Mouse (Mus musculus) midbrain, embryonic 13.5 days (tissue): ENCODE results near the gene Tnik. TPM values are rescaled to one million over a fixed set of nuclear protein-coding genes. Genes with fewer than 3 reads are reported as not detected.

Source experiments
- ATAC-seq: fragments of 200-750 bp; cut with Nextera tagmentation; 2 replicates; pipeline ENCODE4 v1.8.0; 2017; ENCODE audit warnings: mild to moderate bottlenecking, moderate TSS enrichment, moderate library complexity
- H3K27ac ChIP-seq: fragments of 300-500 bp; sonication (generic); 2 replicates; pipeline ENCODE4 v1.5.1; 2015; ENCODE audit warnings: inconsistent platforms, mild to moderate bottlenecking, moderate library complexity
- H3K27me3 ChIP-seq: fragments of 300-500 bp; sonication (generic); 2 replicates; pipeline ENCODE4 v1.6.1; 2015; ENCODE audit warnings: mild to moderate bottlenecking, inconsistent platforms
- H3K36me3 ChIP-seq: fragments of 300-500 bp; sonication (generic); 2 replicates; pipeline ENCODE4 v1.6.1; 2015; ENCODE audit warnings: mild to moderate bottlenecking, inconsistent platforms
- H3K4me1 ChIP-seq: fragments of 300-500 bp; sonication (generic); replicated peaks from 2 replicates; pipeline ENCODE4 v1.6.1; 2015; ENCODE audit warnings: inconsistent platforms
- H3K4me2 ChIP-seq: fragments of 300-500 bp; sonication (generic); replicated peaks from 2 replicates; pipeline ENCODE4 v1.6.1; 2015; ENCODE audit warnings: moderate library complexity, mild to moderate bottlenecking, inconsistent platforms
- H3K4me3 ChIP-seq: fragments of 300-500 bp; sonication (generic); replicated peaks from 2 replicates; pipeline ENCODE4 v1.5.1; 2015; ENCODE audit warnings: mild to moderate bottlenecking, inconsistent platforms
- H3K9ac ChIP-seq: fragments of 300-500 bp; sonication (generic); replicated peaks from 2 replicates; pipeline ENCODE4 v1.6.1; 2015; ENCODE audit warnings: mild to moderate bottlenecking, inconsistent platforms
- H3K9me3 ChIP-seq: fragments of 300-500 bp; sonication (generic); 2 replicates; pipeline ENCODE4 v1.6.1; 2016; ENCODE audit warnings: mild to moderate bottlenecking, inconsistent platforms
- WGBS: fragments of 180-500 bp; shearing (Covaris S2); methylation state at CpG from one replicate; pipeline ENCODE4 v1.1.7; 2015; 5-methylcytosine and 5-hydroxymethylcytosine counted together
- polyA plus RNA-seq: library from polyadenylated mRNA; unstranded; fragments of >200 nt; fragmentation: Nextera tagmentation; extraction: Ambion mirVana; gene quantifications from 2 replicates; pipeline ENCODE4 v1.2.1, GENCODE M21; 2015

The Tnik gene
- polyA plus RNA-seq, 1 experiment from 2014 or later: 71.2 TPM

DNA sequence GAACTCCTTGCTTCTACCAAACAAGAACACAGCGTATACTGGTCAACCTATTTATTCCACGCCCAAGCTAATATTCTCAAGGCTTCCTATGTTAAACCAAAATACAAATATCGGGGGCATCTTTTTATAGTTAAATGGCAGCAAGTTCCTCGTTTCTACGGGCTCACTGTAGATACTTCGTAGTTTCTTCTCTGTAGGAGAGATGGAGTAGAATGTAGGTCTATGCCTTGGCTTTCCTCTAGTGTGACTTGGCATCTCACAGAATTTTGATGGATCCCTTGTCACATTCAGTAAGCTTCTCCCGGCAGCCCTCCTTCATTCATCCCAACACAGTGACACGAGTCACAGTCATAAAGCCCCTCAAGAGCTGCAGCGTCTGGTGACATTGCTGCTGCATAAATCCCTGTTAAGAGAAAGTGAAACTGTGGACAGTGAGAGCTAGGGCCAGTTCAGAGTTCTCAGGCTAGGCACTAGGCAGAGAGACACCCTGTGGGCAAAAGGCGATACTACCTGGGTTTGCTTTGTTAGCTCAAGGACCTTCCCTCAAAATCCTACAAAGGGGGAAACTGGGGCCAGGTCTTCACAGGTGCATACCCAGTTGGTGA is 280.5 kb downstream of the Tnik start:
- Histone ChIP-seq H3K4me2 (no peak overlapping the region), H3K9ac (no peak overlapping the region), H3K4me3 (no peak overlapping the region), H3K27me3 (no peaks in the 10 kb centered on the region), H3K4me1 (peaks cover 2% of the 10 kb centered on the region; the same call in 1 of the 2 replicates), H3K9me3 (no peaks in the 10 kb centered on the region), H3K36me3 (peaks cover 15% of the 10 kb centered on the region), H3K27ac (no peak overlapping the region)
- 77% methylated on average over 10 of the region's 10 CpGs for whole genome bisulfite sequencing
- 0 out of 2 replicates have a peak, but pooled peaks have one; percentile 48 for ATAC-seq

DNA sequence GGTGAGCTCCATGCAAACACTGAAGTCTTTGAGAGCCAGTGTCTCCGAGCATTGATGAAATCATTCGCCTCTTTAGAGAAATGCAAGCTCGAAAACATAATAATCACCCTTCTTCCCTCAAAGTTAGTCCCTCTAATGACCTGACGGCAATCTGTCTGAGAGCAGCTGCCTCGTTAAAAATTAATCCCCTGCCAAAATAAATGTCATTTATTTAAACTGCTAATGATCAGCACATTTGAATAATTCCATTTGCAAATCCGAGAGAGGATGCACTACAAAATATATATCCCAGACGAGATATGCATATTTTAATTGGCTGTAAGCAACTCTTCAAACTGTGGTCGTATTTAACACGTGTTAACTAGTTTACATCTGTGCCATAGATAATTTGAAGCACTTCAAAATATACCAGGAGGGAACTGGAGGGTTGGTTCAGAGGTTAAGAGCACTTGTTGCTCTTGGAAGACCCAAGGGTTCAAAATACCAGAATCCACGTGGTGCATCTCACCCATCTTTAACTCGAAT is 281.4 kb downstream of the Tnik start:
- Histone ChIP-seq H3K4me2 (no peak overlapping the region), H3K27me3 (no peaks in the 10 kb centered on the region), H3K36me3 (peaks cover 15% of the 10 kb centered on the region), H3K4me3 (no peak overlapping the region), H3K27ac (no peak overlapping the region), H3K9me3 (no peaks in the 10 kb centered on the region), H3K4me1 (peaks cover 4% of the 10 kb centered on the region; the same call in 1 of the 2 replicates), H3K9ac (no peak overlapping the region)
- ATAC-seq: no peak
- WGBS: 55% methylated on average over 11 of the region's 11 CpGs

DNA sequence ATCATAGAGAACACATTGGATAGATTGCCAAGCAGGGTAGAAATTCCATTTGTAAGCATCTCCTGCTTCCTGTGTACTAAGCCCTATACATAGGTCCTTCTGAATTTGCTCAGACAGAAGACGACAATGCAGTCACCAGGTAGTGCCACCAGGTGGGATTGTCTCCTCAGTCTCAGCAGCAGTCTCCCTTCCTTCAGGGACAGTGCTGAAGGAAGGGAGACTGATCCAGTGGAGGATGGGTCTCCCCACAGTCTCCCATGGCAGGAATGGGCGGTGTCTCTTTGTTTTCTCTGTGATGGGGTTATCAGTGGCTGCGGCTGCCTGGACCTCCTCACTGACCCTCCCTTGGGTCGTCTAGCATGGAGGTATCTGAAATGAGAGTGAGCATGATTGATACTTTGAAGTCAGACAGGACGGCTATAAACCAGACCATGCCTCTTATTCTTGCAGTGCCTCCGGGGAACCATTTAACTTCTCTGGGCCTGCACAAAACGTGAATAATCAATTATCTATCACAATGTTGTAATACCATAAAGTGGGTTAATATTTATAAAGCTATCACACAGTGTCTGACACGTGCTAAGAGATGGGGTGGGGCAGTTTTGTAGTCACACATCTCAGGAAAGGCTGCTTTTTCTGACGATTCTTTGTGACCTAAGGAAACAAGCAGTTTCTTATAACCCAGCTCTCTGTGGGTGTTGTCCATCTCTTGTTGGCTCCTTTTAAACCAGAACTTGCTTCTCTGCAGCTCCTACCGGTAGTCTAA is 285.1 kb downstream of the Tnik start:
- WGBS: 63% methylated on average over 10 of the region's 10 CpGs
- no peak overlapping the region for H3K4me2 ChIP-seq

DNA sequence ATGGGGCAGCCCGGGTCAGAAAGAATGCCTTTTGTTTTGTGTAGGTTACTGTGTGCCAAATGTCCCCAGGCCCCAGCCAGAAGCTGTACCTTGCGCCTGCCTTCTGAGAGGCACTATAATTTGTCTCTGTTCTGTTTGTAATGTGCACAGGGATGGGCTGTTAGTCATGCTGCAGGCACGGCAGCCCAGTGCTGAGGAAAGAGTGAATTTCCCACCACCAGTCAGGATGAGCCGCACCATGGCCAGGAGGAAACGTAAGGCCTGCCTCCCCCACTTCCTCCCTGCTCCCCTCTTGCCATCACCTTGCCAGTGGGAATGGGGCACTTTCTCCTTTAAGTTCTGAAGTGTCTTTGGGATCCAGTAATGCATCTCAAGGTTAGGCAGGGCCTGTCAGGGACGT is 286.4 kb downstream of the Tnik start:
- no peak overlapping the region for H3K27ac ChIP-seq
- no peaks in the 10 kb centered on the region for H3K36me3 ChIP-seq

More for the DNA sequence above, 285.1 kb downstream of the Tnik start:
- H3K4me1 ChIP-seq: peaks cover 14% of the 10 kb centered on the region
- no peak overlapping the region for H3K4me3 ChIP-seq
- no peaks in the 10 kb centered on the region for H3K27me3 ChIP-seq
- 0 out of 2 replicates have a peak, but pooled peaks have one; percentile 15 for ATAC-seq
- H3K27ac ChIP-seq: peak overlapping the region; percentile 45; the same call in 1 of the 2 replicates
- H3K9me3 ChIP-seq: no peaks in the 10 kb centered on the region
- H3K9ac ChIP-seq: no peak overlapping the region
- H3K36me3 ChIP-seq: no peaks in the 10 kb centered on the region

DNA sequence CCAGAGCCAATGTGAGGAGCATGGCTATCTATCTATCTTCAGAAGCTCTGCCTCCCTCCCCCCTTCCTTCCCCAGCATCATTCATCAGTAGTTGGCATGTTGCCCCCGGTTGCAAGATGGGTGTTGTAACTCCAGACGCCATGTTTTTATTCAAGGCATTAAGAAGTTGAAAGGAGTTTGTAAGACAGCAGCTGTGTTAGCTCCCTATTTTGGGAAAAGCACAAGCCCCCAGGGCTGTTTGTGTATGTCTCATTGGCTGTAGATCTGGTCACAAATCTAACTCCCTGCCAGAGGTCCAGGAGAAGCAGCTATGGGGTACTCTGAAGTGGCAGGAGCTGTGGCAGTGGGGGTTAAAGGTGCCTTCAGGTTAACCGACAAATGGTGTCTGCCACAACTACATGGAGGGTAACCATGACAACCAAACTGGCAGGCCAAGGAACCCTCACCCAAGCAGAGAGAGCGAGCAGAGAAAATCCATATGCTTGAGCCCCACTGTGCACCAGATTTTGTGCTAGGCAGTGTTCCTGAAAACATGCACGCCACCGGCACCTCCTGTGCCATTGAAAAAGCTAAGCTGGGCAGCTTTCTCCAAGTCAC is 287.6 kb downstream of the Tnik start:
- peak; percentile 65 for ATAC-seq
- WGBS: 35% methylated on average over 6 of the region's 6 CpGs
- peak overlapping the region; percentile 58 for H3K27ac ChIP-seq

More for the DNA sequence above, 286.4 kb downstream of the Tnik start:
- Histone ChIP-seq H3K4me3 (no peak overlapping the region), H3K4me2 (no peak overlapping the region), H3K27me3 (no peaks in the 10 kb centered on the region), H3K9ac (no peak overlapping the region), H3K9me3 (no peaks in the 10 kb centered on the region), H3K4me1 (peaks cover 14% of the 10 kb centered on the region)
- no peak for ATAC-seq
- WGBS: 72% methylated on average over 6 of the region's 6 CpGs

DNA sequence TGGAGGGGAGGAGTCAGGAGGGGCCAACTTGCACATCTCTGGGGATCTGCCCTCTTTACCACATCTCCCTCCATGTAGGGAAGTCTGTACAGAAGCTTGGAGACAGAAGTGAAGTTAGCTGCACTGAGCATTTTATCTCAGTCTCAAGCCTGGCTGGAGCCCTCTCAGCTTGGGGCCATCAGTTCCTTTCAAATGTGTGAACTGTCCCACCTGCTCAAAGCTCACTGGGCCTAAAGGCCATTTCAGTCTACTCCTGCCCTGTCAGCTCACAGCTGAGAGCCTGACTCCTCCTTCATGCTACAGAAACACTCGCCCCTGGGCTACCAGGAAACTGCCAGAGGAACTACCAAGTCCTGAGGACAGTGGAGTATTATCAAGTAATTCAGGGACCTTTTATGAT is 288.7 kb downstream of the Tnik start:
- Histone ChIP-seq H3K27ac (no peak overlapping the region), H3K9me3 (no peaks in the 10 kb centered on the region), H3K4me3 (no peak overlapping the region), H3K4me1 (peaks cover 22% of the 10 kb centered on the region), H3K36me3 (peaks cover 15% of the 10 kb centered on the region), H3K4me2 (no peak overlapping the region), H3K27me3 (no peaks in the 10 kb centered on the region), H3K9ac (no peak overlapping the region)
- WGBS: 63% methylated on average over 1 of the region's 1 CpGs
- no peak for ATAC-seq

More for the DNA sequence above, 287.6 kb downstream of the Tnik start:
- Histone ChIP-seq H3K4me3 (no peak overlapping the region), H3K9ac (no peak overlapping the region), H3K36me3 (peaks cover 9% of the 10 kb centered on the region), H3K4me2 (no peak overlapping the region), H3K9me3 (no peaks in the 10 kb centered on the region), H3K4me1 (peaks cover 22% of the 10 kb centered on the region), H3K27me3 (no peaks in the 10 kb centered on the region)

DNA sequence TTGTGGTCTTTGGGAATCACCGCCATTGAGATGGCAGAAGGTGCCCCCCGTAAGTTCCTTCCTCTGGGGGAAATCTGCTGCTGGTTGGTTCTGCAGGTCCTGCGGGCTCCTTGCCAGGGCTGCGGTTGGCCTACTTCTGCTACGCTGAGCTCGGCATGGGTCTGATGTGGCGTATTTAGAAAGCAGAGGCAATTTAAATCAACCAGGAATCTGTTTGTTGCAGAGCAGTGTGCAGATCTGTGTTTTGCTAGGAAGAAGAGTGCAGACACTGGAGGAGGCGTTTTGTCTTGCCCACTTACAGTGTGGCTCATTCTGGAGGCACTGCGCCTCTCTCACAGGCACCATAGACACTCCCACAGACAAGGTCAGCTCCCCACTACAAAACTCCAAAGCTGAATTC is 291.9 kb downstream of the Tnik start:
- 83% methylated on average over 9 of the region's 9 CpGs for WGBS
- peaks cover 26% of the 10 kb centered on the region for H3K4me1 ChIP-seq
- H3K27ac ChIP-seq: peak overlapping the region; percentile 32; the same call in 1 of the 2 replicates
- no peaks in the 10 kb centered on the region for H3K27me3 ChIP-seq
- H3K4me2 ChIP-seq: no peak overlapping the region
- H3K4me3 ChIP-seq: no peak overlapping the region
- H3K9ac ChIP-seq: no peak overlapping the region; the same call in 1 of the 2 replicates
- no peak for ATAC-seq
- H3K9me3 ChIP-seq: no peaks in the 10 kb centered on the region
- peaks cover 30% of the 10 kb centered on the region for H3K36me3 ChIP-seq

DNA sequence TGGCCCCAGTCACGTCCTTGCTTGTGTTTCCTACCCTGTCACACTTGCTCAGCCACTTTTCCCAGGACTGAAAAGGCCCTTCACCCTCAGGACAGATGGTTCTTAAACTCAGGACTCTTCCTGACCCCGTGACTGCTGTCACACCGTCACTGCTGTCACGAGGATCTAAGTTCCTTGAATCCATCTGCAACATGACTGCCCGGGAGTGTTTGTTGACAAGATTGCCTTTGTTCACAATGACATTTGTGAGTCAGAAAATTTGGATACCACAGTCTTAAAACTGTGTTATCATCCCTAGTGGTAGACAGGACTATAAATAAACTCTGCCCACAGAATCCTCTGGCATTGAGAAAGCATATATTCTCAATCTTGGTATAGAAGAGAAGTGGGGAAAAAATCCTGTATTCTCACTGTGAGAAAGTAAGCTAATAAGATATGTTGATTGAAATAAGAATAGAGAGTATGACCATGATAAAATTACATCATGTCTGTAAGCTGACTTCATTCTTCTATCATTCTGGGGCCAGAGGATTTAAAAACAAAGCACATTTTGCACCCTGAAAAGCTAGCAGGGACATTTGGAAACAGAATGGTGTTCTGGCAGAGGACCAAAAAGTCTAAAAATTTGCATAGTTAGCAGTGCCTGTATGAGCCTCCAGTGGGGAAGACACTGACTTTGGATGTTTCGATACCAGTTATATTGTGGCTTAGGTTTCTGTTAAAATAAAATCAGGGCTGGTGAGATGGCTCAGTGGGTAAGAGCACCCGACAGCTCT is 293.0 kb downstream of the Tnik start:
- Histone ChIP-seq H3K4me1 (peaks cover 18% of the 10 kb centered on the region), H3K27me3 (no peaks in the 10 kb centered on the region), H3K4me2 (no peak overlapping the region), H3K27ac (no peak overlapping the region), H3K36me3 (peaks cover 31% of the 10 kb centered on the region), H3K9ac (no peak overlapping the region), H3K4me3 (no peak overlapping the region), H3K9me3 (no peaks in the 10 kb centered on the region)
- ATAC-seq: no peak
- WGBS: 78% methylated on average over 7 of the region's 7 CpGs

DNA sequence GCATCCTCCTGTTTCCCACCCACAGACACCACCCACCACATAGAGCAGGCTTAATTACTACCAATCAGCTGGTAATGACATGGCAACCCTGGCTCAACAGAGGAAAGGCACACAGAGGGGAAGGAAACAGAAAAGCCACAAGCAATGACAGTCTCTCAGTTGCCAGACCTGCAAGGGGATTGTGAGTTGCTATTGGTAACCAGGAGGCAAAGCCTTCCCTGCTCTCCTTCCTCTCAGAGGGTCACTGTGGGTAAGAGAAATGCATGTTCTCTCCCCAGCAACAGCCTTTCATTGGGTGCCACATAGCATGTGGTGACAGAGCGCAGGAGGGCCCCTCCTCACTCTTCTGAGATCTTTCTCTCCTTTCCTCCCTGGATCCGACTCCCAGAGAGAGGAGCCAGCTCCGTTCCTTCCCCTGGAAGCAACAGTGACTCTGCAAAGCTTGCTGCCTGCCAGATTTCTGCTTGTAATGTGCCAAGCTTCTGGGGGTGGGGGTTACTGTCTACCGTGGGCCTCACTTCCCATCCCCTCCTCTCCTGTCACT is 295.4 kb downstream of the Tnik start:
- H3K9me3 ChIP-seq: no peaks in the 10 kb centered on the region
- no peak overlapping the region for H3K9ac ChIP-seq
- H3K4me1 ChIP-seq: peaks cover 17% of the 10 kb centered on the region
- H3K4me2 ChIP-seq: no peak overlapping the region
- no peaks in the 10 kb centered on the region for H3K27me3 ChIP-seq
- peak overlapping the region; percentile 27 for H3K27ac ChIP-seq
- ATAC-seq: peak; percentile 76
- peaks cover 36% of the 10 kb centered on the region for H3K36me3 ChIP-seq
- 66% methylated on average over 4 of the region's 4 CpGs for WGBS
- H3K4me3 ChIP-seq: no peak overlapping the region

DNA sequence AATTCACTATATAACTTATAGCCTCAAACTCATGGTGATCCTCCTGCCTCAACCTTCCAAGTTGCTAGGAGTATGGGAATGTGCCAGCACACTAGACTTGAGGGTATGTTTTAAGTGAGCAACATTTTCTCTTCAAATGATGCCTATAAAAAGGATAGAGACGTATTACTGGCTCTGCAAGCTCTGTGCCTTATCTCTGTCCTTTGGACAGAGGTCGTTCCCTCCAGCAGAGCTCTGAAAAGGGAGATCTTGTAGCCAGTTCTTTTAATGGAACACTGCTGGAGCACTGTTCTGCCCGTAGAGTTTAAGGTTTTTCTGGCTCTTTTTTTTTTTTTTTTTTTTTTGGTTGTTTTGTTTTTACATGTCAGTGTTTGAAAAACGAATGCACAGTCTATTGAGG is 298.4 kb downstream of the Tnik start:
- Histone ChIP-seq H3K4me3 (no peak overlapping the region), H3K9me3 (peaks cover 2% of the 10 kb centered on the region; the same call in 1 of the 2 replicates), H3K4me1 (peaks cover 10% of the 10 kb centered on the region), H3K4me2 (no peak overlapping the region), H3K27ac (no peak overlapping the region), H3K27me3 (no peaks in the 10 kb centered on the region), H3K36me3 (peaks cover 45% of the 10 kb centered on the region), H3K9ac (no peak overlapping the region)
- ATAC-seq: no peak
- WGBS: 75% methylated on average over 4 of the region's 4 CpGs

DNA sequence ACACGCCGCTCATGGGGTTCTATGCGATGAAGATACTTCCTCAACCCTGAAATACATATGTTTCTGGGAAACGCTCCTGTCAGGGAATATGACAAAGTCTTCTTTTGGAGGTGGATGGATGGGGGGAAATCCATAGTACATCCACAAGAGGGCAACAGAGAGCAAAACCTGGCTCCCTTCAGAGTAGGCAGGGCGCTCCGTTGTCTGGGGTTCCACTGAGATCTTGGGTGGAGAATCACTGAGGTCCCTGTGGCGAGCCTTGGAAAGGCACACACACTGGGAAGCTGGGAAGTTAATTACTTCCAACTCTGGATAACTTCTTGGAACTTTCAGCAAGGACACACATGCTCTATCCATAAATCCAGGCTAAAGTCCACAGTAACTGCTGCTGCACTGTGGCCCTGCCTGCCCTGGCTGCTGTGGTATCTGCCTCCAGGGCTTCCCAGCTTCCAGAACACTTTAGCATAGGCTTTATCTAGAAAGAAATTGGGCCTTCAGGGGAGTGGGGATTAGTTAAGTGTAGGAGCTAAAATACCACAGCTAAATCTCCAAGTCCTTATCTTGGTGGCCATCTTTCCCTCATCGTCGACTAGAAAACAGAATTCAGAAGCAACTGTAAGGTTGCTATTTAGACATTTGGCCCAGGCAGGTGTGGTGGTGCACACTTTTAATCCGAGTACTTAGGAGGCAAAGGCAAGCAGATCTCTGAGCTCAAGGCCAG is 299.8 kb downstream of the Tnik start:
- 75% methylated on average over 10 of the region's 10 CpGs for WGBS
- Histone ChIP-seq H3K4me2 (no peak overlapping the region), H3K4me3 (no peak overlapping the region), H3K27me3 (no peaks in the 10 kb centered on the region), H3K27ac (no peak overlapping the region), H3K4me1 (peaks cover 7% of the 10 kb centered on the region; the same call in 1 of the 2 replicates), H3K36me3 (peaks cover 36% of the 10 kb centered on the region), H3K9me3 (peaks cover 3% of the 10 kb centered on the region; the same call in 1 of the 2 replicates), H3K9ac (no peak overlapping the region)
- no peak for ATAC-seq
